Mouse (Mus musculus) hindlimb bud, embryonic 11.5 days (tissue): Measurements from ENCODE around the gene Ciart.
"Not testable (repeated sequence)": the region's sequence is repeated elsewhere in the genome, so short reads cannot be mapped to it uniquely, and the experiment has no call there.

Experiments
- DNase-seq: peaks from one replicate; pipeline ENCODE4 v3.0.0-alpha.2; 2012; ENCODE audit warnings: low read depth, low spot score; ENCODE audit errors: extremely low spot score

Gene Ciart

GRCm38 (mm10) chr3:95881979-95882815 lies at the start of gene Ciart:
Ciart (minus strand) TSS chr3:95882251.
- no peak for DNase-seq

GRCm38 (mm10) chr3:95931471-95931870 lies 49.4 kb upstream of the Ciart start:
- DNase-seq: no peak

- DNase-seq: no peak
Observed at GRCm38 (mm10) chr3:95930471-95930789, 48.4 kb upstream of the Ciart start.

DNA sequence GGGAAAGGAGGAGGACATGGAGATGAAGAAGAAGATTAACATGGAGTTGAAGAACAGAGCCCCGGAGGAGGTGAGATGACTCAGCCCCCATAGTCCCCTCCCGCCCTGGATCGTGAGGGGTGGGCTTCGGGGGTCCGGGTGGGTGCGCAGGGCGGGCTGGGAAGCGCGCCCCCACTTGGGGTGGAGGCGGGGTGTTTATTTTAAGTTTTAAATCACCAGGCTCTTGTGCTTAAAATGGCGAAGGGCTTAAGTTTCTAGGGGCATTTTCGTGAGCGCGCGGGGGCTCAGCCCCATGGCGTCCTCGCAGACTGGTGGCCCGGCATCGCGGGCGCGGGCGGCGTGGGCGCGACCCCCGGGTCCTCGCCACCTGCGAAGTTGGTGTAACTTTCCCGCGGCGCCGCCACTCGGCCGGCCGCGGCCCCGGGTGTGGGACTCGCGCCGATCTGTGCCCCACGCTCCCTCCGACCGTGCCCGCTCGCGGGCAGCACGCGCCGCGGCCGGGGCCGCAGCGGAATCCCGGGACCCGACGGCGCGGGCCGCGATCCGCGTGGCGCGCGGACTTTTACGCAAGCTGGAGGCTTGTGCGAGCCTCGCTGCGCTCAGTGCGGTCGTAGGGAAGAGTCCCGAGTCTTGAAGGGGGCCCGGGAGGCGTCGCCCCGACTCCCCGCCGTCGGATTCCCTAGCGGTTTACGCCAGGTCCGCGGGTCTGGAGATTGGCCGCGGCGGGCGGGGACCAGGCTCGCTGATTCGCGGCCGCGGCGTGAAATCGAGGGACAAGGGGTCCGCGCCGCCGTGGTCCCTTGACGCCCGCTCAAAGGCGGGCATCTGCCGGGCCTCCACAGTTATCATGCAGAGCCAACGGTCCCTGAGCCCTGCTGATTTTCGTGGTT lies 47.8 kb upstream of the Ciart start:
- DNase-seq: no peak

GRCm38 (mm10) chr3:95928658-95929503 lies 46.8 kb upstream of the Ciart start, which contains the start of gene Anp32e:
Anp32e (plus strand) TSS chr3:95929246.
- DNase-seq: no peak

DNA sequence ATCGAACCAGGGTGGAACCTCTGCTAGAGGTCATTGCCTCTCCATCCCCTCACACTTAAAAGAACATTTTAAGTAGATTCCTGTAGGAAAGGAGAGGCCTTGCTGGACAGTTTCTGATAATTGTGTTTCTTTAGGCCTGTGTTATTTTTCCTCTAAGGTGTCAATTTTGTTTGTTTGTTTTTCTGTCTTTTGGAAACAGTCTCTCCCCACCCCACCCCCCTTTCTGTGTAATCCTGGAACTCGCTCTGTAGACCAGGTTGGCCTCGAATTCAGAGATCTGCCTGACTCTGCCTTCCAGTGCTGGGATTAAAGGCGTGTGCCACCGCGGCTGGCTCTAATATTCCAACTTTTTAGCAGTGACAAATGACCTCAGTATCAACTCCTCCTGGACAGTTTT lies 46.2 kb upstream of the Ciart start:
- DNase-seq: no peak

DNA sequence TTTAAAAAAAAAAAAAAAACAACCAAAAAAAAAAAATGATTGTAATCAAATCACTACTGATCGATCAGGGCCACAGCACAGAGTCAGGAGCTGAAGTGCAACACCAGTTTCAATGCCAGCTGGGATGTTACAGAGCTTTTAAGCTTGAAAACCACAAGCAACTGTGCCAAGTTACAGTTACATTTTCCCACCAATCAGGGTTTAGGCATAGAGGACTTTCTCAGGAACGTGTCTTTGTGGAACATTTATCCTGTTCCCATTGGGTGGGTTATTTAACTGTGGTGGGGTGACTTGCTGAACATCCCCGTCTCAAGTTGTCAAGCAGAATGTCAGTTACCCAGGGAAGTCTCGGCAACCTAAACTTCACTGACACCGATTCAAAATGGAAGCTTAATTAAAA lies 43.0 kb upstream of the Ciart start:
- no peak for DNase-seq

DNA sequence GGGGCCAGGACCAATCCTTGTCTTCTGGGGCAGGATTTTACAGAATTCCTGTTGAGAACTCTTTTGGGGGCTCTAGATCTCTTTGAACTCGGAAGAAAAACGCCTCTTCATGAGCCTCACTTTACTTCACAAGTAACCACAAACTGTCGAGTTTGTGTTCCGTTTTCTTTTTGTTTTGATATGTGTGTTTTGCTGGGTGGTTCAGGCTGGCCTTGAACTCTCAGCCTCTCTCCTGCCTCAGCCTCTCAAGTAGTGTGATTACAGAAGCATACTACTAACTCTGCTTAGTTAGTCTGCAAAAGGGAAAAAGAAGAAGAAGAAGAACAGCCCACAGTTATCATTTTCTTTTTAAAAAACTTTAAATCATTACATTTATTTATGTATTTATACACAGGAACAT lies 42.1 kb upstream of the Ciart start:
- DNase-seq: no peak

- DNase-seq: not testable (repeated sequence)
Observed at GRCm38 (mm10) chr3:95923429-95923828, 41.4 kb upstream of the Ciart start.

GRCm38 (mm10) chr3:95920532-95920931 lies 38.5 kb upstream of the Ciart start:
- not testable (repeated sequence) for DNase-seq

- DNase-seq: no peak
Observed at GRCm38 (mm10) chr3:95916760-95917159, 34.7 kb upstream of the Ciart start.

- no peak for DNase-seq
Observed at GRCm38 (mm10) chr3:95914706-95915105, 32.7 kb upstream of the Ciart start.

DNA sequence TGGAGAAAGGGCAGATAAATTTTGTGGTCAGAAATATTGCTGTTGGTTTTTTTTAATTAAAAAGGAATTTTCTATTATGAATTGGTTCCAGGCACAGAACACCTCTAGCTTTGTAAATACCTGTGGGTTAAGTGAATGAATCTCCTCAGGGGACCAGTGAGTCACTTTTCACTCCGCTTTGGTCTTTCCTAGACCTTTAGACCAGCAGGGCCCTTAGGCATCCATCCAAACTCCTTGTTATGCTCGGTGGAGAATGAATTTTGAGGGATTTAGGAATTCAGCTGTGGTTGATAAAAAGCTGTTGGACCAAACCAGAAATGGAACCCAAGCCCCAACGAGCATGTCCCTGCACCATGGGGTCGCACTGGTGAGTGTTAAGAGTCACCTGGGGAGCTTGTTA lies 25.6 kb upstream of the Ciart start:
- no peak for DNase-seq

GRCm38 (mm10) chr3:95906860-95907259 lies 24.8 kb upstream of the Ciart start:
- DNase-seq: no peak

DNA sequence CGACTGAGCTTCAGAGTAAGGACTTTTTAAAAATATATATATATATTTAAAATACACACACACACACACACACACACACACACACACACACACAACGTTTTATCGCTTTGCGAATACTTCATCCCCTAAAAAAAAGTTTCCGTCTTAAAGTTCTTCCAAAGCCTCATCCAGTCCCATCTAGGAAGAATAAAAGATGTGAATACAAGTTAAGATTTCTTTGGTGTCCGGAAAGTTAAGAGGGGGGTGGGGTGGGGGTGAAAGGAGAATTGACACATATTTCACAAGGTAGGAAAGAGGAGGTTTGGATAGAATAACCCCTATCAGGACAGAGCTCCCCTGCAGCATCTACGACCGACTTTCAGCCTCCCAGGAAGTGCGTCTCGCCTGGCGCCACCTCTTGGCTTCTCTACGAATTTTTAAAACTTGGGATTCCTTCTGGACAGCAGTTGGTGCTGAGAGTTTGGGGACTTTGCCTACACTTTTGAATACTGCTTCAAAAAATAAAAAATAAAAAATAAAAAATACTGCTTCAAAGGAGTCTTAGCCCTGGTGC lies 24.0 kb upstream of the Ciart start:
- DNase-seq: no peak

GRCm38 (mm10) chr3:95905146-95905939 lies 23.3 kb upstream of the Ciart start:
- DNase-seq: no peak

GRCm38 (mm10) chr3:95904568-95904967 lies 22.5 kb upstream of the Ciart start, which contains the start of gene Car14:
Car14 (minus strand) TSS chr3:95904691.
- DNase-seq: no peak

- DNase-seq: no peak
Observed at GRCm38 (mm10) chr3:95903753-95904502, 21.9 kb upstream of the Ciart start.

DNA sequence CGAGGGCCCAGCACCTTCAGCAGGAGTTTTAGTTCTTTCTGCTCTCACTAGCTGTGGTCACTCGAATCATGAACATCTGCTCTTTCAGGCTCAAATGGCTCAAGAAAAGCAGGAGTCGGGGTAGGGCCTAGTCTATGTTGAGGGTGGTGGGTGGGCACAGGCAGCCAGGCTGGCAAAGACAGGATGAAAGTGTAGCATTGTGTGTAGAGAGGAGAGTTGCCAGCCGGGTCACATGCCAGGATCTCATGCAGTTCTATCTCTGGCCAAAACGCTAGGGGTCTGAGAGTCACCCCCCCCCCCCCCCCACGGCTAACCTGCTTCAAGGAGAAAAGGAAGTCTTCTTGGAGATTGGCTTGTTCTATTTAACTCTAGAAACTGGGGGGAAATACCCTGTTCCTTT lies 20.6 kb upstream of the Ciart start:
- no peak for DNase-seq

GRCm38 (mm10) chr3:95902373-95902625 lies 20.2 kb upstream of the Ciart start:
- no peak for DNase-seq
